Mouse (Mus musculus) CH12.LX (cell line): ENCODE measurements around the gene Popdc2.

Experiments used
- CHD1 ChIP-seq: IDR thresholded peaks from 2 replicates; pipeline ENCODE4 v1.6.1; 2012; ENCODE audit warnings: low read depth, low read length, improper control_type of control experiment, inconsistent platforms
- CTCF ChIP-seq, 2 experiments: IDR thresholded peaks in 1 of 2; conservative IDR thresholded peaks in 1 of 2; 2 replicates each; pipeline ENCODE4 v1.5.1; 2011 to 2012; ENCODE audit warnings: low read depth in 2 of 2, low read length in 2 of 2, improper control_type of control experiment in 1 of 2, inconsistent platforms in 1 of 2, mild to moderate bottlenecking in 1 of 2, moderate library complexity in 1 of 2
- ELF1 ChIP-seq: IDR thresholded peaks from 2 replicates; pipeline ENCODE4 v1.6.1; 2014; ENCODE audit warnings: low read depth, mild to moderate bottlenecking, inconsistent platforms, low read length, improper control_type of control experiment
- EP300 ChIP-seq: IDR thresholded peaks from 2 replicates; pipeline ENCODE4 v1.6.1; 2011; ENCODE audit warnings: low read length, improper control_type of control experiment
- MAX ChIP-seq: IDR thresholded peaks from 2 replicates; pipeline ENCODE4 v1.6.1; 2011; ENCODE audit warnings: low read length, improper control_type of control experiment
- PAX5 ChIP-seq: IDR thresholded peaks from 2 replicates; pipeline ENCODE4 v1.6.1; 2012; ENCODE audit warnings: low read length, inconsistent platforms, mixed read lengths
- POLR2A ChIP-seq: IDR thresholded peaks from 2 replicates; pipeline ENCODE4 v1.6.1; 2011; ENCODE audit warnings: low read depth, mild to moderate bottlenecking, improper control_type of control experiment, low read length
- POLR2AphosphoS2 ChIP-seq: IDR thresholded peaks from 2 replicates; pipeline ENCODE4 v1.6.1; 2011; ENCODE audit warnings: low read depth, low read length, improper control_type of control experiment
- USF2 ChIP-seq: conservative IDR thresholded peaks from 2 replicates; pipeline ENCODE4 v1.6.1; 2011; ENCODE audit warnings: low read depth, low read length, improper control_type of control experiment

DNA sequence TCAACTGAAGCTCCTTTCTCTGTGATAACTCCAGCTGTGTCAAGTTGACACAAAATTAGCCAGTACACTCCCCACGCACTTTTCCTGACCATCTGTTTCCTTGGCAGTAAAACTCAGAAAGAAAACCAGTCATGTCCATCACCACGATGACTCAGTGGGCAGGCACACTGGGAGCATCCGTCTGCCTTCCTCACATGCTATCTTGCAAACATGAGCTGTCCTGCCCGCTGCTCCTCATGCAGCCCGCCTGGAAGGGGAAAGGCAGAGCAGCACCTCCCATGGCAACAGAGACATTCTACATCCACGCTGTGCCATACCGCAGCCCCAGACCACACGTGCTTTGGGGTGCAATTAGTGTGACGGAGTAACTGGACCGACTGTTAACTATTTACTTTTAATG is 6.3 kb downstream of the Popdc2 start:
- TF ChIP-seq ELF1: no peak
- TF ChIP-seq CTCF (conservative IDR thresholded peaks at IDR 0.05 in 1 of 2, IDR thresholded peaks at IDR 0.05 in 1 of 2; ENCODE audit: low read depth in 2 of 2, low read length in 2 of 2): no peak
- no peak for TF ChIP-seq POLR2A
- TF ChIP-seq MAX: no peak
- no peak for TF ChIP-seq USF2
- no peak for TF ChIP-seq POLR2AphosphoS2
- TF ChIP-seq CHD1: no peak
- no peak for TF ChIP-seq PAX5
- TF ChIP-seq EP300: no peak
